Mouse (Mus musculus) kidney, adult 2 months (tissue): ENCODE results near the gene Prrt1.

Experiments used
- CTCF ChIP-seq: fragments of 200-500 bp; conservative IDR thresholded peaks from 2 replicates; pipeline ENCODE4 v1.5.1; 2011; ENCODE audit warnings: low read depth, mild to moderate bottlenecking, control low read depth, low read length, moderate library complexity, mixed read lengths; ENCODE audit not compliant: insufficient read depth, insufficient read length
- POLR2A ChIP-seq: fragments of 200-500 bp; IDR thresholded peaks from one replicate; pipeline ENCODE4 v1.6.1; 2011; ENCODE audit warnings: low read depth, low read length, control low read depth

- TF ChIP-seq CTCF (no peak), POLR2A (no peak)
These were observed 15.5 kb upstream of the Prrt1 start for GRCm38 (mm10) chr17:34613830-34614229.
